In the genomic region with DNA sequence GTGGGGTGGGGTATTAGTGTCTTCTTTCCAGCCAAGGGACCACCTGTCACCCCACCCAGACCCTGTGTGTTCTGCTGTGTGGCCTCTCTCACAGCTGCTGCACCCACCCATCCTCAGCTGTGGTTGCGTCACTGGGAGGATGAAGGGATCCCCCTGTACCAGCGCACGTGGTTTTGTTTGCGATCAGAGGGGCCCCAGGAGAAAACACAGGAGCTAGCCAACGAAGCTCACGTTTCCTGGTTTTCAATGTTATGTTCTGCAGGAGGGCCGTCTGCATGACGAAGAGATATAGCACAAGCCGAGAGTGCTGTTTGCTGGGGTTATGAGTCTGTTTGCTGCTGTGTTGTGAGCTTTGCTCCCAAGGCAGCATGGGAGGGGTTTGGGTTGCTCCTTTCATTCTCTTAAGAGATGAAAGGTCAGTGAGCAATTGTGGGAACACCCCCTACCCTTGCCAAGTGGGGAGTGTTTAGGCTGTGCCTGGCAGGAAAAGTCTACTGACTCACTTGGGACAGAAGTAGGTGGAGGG, we compare ENCODE assay signal across 8 mouse cellular contexts.
DNase-seq lines count a peak whose midpoint lies in the region; ATAC-seq and TF ChIP-seq lines count a peak whose summit lies in the region.

No protein-coding gene starts in this region.

- H3K36me3 ChIP-seq in neural tube, embryonic 14.5 days (ENCODE audit: control insufficient read depth, insufficient read depth, low read length): no peaks in the 10 kb centered on the region
- H3K36me3 ChIP-seq in forebrain, embryonic 16.5 days (ENCODE audit: control insufficient read depth, insufficient read depth): no peaks in the 10 kb centered on the region
- no peaks in the 10 kb centered on the region for H3K36me3 ChIP-seq in forebrain, postnatal 0 days (ENCODE audit: insufficient read depth)

- no peaks in the 10 kb centered on the region for H3K4me1 ChIP-seq in neural tube, embryonic 14.5 days (ENCODE audit: control insufficient read depth, insufficient read depth, low read length)
- no peaks in the 10 kb centered on the region for H3K4me1 ChIP-seq in forebrain, embryonic 16.5 days (replicated peaks; ENCODE audit: control insufficient read depth, insufficient read depth, low read length)
- H3K4me1 ChIP-seq in forebrain, postnatal 0 days (ENCODE audit: insufficient read depth): no peaks in the 10 kb centered on the region

- no peak overlapping the region for H3K9ac ChIP-seq in neural tube, embryonic 14.5 days (replicated peaks; ENCODE audit: low read depth, low read length)
- H3K9ac ChIP-seq in forebrain, embryonic 16.5 days (replicated peaks; ENCODE audit: low read depth, low read length): no peak overlapping the region
- H3K9ac ChIP-seq in forebrain, postnatal 0 days: no peak overlapping the region

- 18% methylated on average over 9 of the region's 9 CpGs for WGBS in neural tube, embryonic 14.5 days
- WGBS in forebrain, embryonic 16.5 days: 28% methylated on average over 9 of the region's 9 CpGs
- 30% methylated on average over 9 of the region's 9 CpGs for WGBS in forebrain, postnatal 0 days

- no peaks in the 10 kb centered on the region for H3K27me3 ChIP-seq in neural tube, embryonic 14.5 days (ENCODE audit: control insufficient read depth, insufficient read depth, low read length)
- no peaks in the 10 kb centered on the region for H3K27me3 ChIP-seq in forebrain, embryonic 16.5 days (replicated peaks; ENCODE audit: control insufficient read depth, insufficient read depth, low read length)
- H3K27me3 ChIP-seq in forebrain, postnatal 0 days (ENCODE audit: insufficient read depth, low read length): no peaks in the 10 kb centered on the region

- DNase-seq in urinary bladder, adult 18-20 months (ENCODE audit: low spot score in 2 of 2): peak; percentile 19 to 57
- no peak for DNase-seq in urinary bladder, adult 2 months (ENCODE audit: low spot score)
- DNase-seq in heart, adult 8-10 months (ENCODE audit: low spot score): peak; percentile 30
- DNase-seq in kidney, adult 18-20 months: peak; percentile 31
- DNase-seq in forebrain, postnatal 0 days: no peak
- no peak for DNase-seq in thymus, adult 18-20 months

- H3K9me3 ChIP-seq in neural tube, embryonic 14.5 days (ENCODE audit: control insufficient read depth, low read length): no peaks in the 10 kb centered on the region
- H3K9me3 ChIP-seq in forebrain, embryonic 16.5 days (ENCODE audit: control insufficient read depth, low read length): no peaks in the 10 kb centered on the region
- H3K9me3 ChIP-seq in forebrain, postnatal 0 days (ENCODE audit: low read length): no peaks in the 10 kb centered on the region

- TF ChIP-seq CTCF in forebrain, postnatal 0 days (IDR thresholded peaks at IDR 0.05; ENCODE audit: low read depth): no peak

- no peak overlapping the region for H3K4me3 ChIP-seq in neural tube, embryonic 14.5 days (ENCODE audit: low read depth, low read length)
- no peak overlapping the region for H3K4me3 ChIP-seq in forebrain, embryonic 16.5 days (replicated peaks; ENCODE audit: low read length)
- H3K4me3 ChIP-seq in forebrain, postnatal 0 days (ENCODE audit: low read depth, low read length): no peak overlapping the region

- no peak overlapping the region for H3K27ac ChIP-seq in neural tube, embryonic 14.5 days (ENCODE audit: low read depth, low read length)
- H3K27ac ChIP-seq in forebrain, embryonic 16.5 days (ENCODE audit: low read length): no peak overlapping the region
- H3K27ac ChIP-seq in forebrain, postnatal 0 days (ENCODE audit: low read depth, low read length): no peak overlapping the region

- peak; percentile 46; the same call in 1 of the 2 replicates for ATAC-seq in neural tube, embryonic 14.5 days (ENCODE audit: low read depth)
- no peak for ATAC-seq in forebrain, embryonic 16.5 days
- ATAC-seq in forebrain, postnatal 0 days: no peak

- peak overlapping the region; percentile 14; the same call in 1 of the 2 replicates for H3K4me2 ChIP-seq in neural tube, embryonic 14.5 days (ENCODE audit: low read depth, low read length)
- H3K4me2 ChIP-seq in forebrain, embryonic 16.5 days (ENCODE audit: low read length): no peak overlapping the region
- no peak overlapping the region for H3K4me2 ChIP-seq in forebrain, postnatal 0 days (ENCODE audit: low read depth)

Comparison
In these comparisons a context has a peak if more than half of its experiments do, and no peak if none do; other contexts are left out.
1. DNase-seq: peak in urinary bladder, adult 18-20 months (2 of 2), heart, adult 8-10 months (single experiment) and kidney, adult 18-20 months (single experiment); none in urinary bladder, adult 2 months (single experiment), forebrain, postnatal 0 days (single experiment) and thymus, adult 18-20 months (0 of 2).